Mouse (Mus musculus) heart, postnatal 0 days (tissue): ENCODE data around the gene Asz1. TPM values are rescaled to one million over a fixed set of nuclear protein-coding genes. Genes with fewer than 3 reads are reported as not detected.

ENCODE experiments used
- ATAC-seq: fragments of 200-750 bp; cut with Nextera tagmentation; 2 replicates; pipeline ENCODE4 v1.8.0; 2017; ENCODE audit warnings: low read depth, moderate number of reproducible peaks, moderate library complexity; ENCODE audit not compliant: insufficient read depth
- DNase-seq: peaks from one replicate; pipeline ENCODE4 v3.0.0-alpha.2; 2016; ENCODE audit warnings: low spot score
- H3K27ac ChIP-seq: fragments of 300-500 bp; sonication (generic); 2 replicates; pipeline ENCODE4 v1.5.1; 2014; ENCODE audit warnings: low read depth, mild to moderate bottlenecking
- H3K27me3 ChIP-seq: fragments of 300-500 bp; sonication (generic); 2 replicates; pipeline ENCODE4 v1.6.1; 2014; ENCODE audit warnings: low read length, mixed read lengths; ENCODE audit not compliant: control insufficient read depth, insufficient read depth
- H3K36me3 ChIP-seq: fragments of 300-500 bp; sonication (generic); replicated peaks from 2 replicates; pipeline ENCODE4 v1.6.1; 2014; ENCODE audit warnings: low read length, mixed read lengths; ENCODE audit not compliant: control insufficient read depth, insufficient read depth
- H3K4me1 ChIP-seq: fragments of 300-500 bp; sonication (generic); 2 replicates; pipeline ENCODE4 v1.6.1; 2014; ENCODE audit warnings: antibody characterized with exemption; ENCODE audit not compliant: control insufficient read depth, insufficient read depth
- H3K4me2 ChIP-seq: fragments of 300-500 bp; sonication (generic); 2 replicates; pipeline ENCODE4 v1.6.1; 2014; ENCODE audit warnings: low read depth, mild to moderate bottlenecking, low read length, moderate library complexity
- H3K4me3 ChIP-seq: fragments of 300-500 bp; sonication (generic); 2 replicates; pipeline ENCODE4 v1.5.1; 2014; ENCODE audit warnings: low read depth, low read length
- H3K9ac ChIP-seq: fragments of 300-500 bp; sonication (generic); replicated peaks from 2 replicates; pipeline ENCODE4 v1.6.1; 2014; ENCODE audit warnings: low read depth, low read length, mixed read lengths
- H3K9me3 ChIP-seq: fragments of 300-500 bp; sonication (generic); replicated peaks from 2 replicates; pipeline ENCODE4 v1.6.1; 2016; ENCODE audit warnings: low read length; ENCODE audit not compliant: control insufficient read depth
- CTCF ChIP-seq: IDR thresholded peaks from 2 replicates; pipeline ENCODE4 v1.5.1; 2016; ENCODE audit warnings: antibody characterized with exemption, control low read depth, low read depth
- EP300 ChIP-seq: IDR thresholded peaks from 2 replicates; pipeline ENCODE4 v1.6.1; 2016; ENCODE audit warnings: antibody characterized with exemption, low read depth
- WGBS: fragments of 180-500 bp; shearing (Covaris S2); extraction: QIAGEN DNeasy Blood & Tissue Kit; methylation state at CpG from one replicate; pipeline ENCODE4 v1.1.7; 2014; 5-methylcytosine and 5-hydroxymethylcytosine counted together
- polyA plus RNA-seq: library from polyadenylated mRNA; unstranded; fragments of >200 nt; fragmentation: Nextera tagmentation; extraction: Ambion mirVana; gene quantifications from 2 replicates; pipeline ENCODE4 v1.2.1, GENCODE M21; 2015
- total RNA-seq: library from RNA; depleted of rRNA; stranded (reverse); fragments of >200 nt; gene quantifications from 2 replicates; pipeline ENCODE4 v1.2.3, GENCODE M21; 2014; ENCODE audit warnings: low replicate concordance

Gene Asz1
- total and polyA plus RNA-seq, 2 experiments from 2014 or later = not detected

- Histone ChIP-seq H3K36me3 (no peaks in the 10 kb centered on the region), H3K9ac (no peak overlapping the region), H3K9me3 (no peaks in the 10 kb centered on the region), H3K4me2 (no peak overlapping the region), H3K4me1 (no peaks in the 10 kb centered on the region), H3K4me3 (no peak overlapping the region), H3K27me3 (no peaks in the 10 kb centered on the region), H3K27ac (no peak overlapping the region)
- ATAC-seq (no peak), DNase-seq (no peak)
- WGBS = 81% methylated on average over 5 of the region's 5 CpGs
- no peak for TF ChIP-seq EP300
- TF ChIP-seq CTCF = no peak
Observed at GRCm38 (mm10) chr6:18051702-18052101, 57.2 kb downstream of the Asz1 start.

GRCm38 (mm10) chr6:18044299-18044698 is 64.6 kb downstream of the Asz1 start:
- no peak for TF ChIP-seq EP300
- no peak for TF ChIP-seq CTCF
- Histone ChIP-seq H3K27ac (no peak overlapping the region), H3K27me3 (no peaks in the 10 kb centered on the region), H3K9me3 (no peaks in the 10 kb centered on the region), H3K4me3 (no peak overlapping the region), H3K9ac (no peak overlapping the region), H3K4me2 (no peak overlapping the region), H3K36me3 (no peaks in the 10 kb centered on the region), H3K4me1 (no peaks in the 10 kb centered on the region)
- WGBS = 66% methylated on average over 4 of the region's 4 CpGs
- no peak for DNase-seq
- no peak for ATAC-seq

GRCm38 (mm10) chr6:18043172-18043571 is 65.7 kb downstream of the Asz1 start:
- TF ChIP-seq EP300 (no peak), CTCF (no peak)
- no peak for ATAC-seq
- H3K27me3 ChIP-seq = no peaks in the 10 kb centered on the region
- no peak overlapping the region for H3K4me3 ChIP-seq
- H3K9me3 ChIP-seq = no peaks in the 10 kb centered on the region
- H3K36me3 ChIP-seq = no peaks in the 10 kb centered on the region
- 79% methylated on average over 5 of the region's 5 CpGs for WGBS
- DNase-seq = no peak
- no peaks in the 10 kb centered on the region for H3K4me1 ChIP-seq
- H3K27ac ChIP-seq = no peak overlapping the region
- no peak overlapping the region for H3K9ac ChIP-seq
- H3K4me2 ChIP-seq = no peak overlapping the region

GRCm38 (mm10) chr6:18032271-18032670 is 76.6 kb downstream of the Asz1 start:
- no peak overlapping the region for H3K9ac ChIP-seq
- 33% methylated on average over 6 of the region's 6 CpGs for WGBS

GRCm38 (mm10) chr6:18031509-18032010 is 77.3 kb downstream of the Asz1 start:
- Histone ChIP-seq H3K36me3 (no peaks in the 10 kb centered on the region), H3K27me3 (peaks cover 36% of the 10 kb centered on the region), H3K9me3 (no peaks in the 10 kb centered on the region), H3K4me1 (peaks cover 12% of the 10 kb centered on the region; the same call in 1 of the 2 replicates), H3K4me2 (peak overlapping the region; percentile 85), H3K27ac (no peak overlapping the region), H3K9ac (no peak overlapping the region), H3K4me3 (peak overlapping the region; percentile 53)
- TF ChIP-seq EP300 (no peak), CTCF (no peak)
- 1% methylated on average over 27 of the region's 29 CpGs for WGBS
- DNase-seq = peak; percentile 49
- peak; percentile 86 for ATAC-seq

More at GRCm38 (mm10) chr6:18032271-18032670, 76.6 kb downstream of the Asz1 start:
- H3K27ac ChIP-seq = no peak overlapping the region
- no peaks in the 10 kb centered on the region for H3K9me3 ChIP-seq
- TF ChIP-seq CTCF (no peak), EP300 (no peak)
- H3K36me3 ChIP-seq = no peaks in the 10 kb centered on the region
- peaks cover 36% of the 10 kb centered on the region for H3K27me3 ChIP-seq
- peak overlapping the region; percentile 85 for H3K4me2 ChIP-seq
- peaks cover 12% of the 10 kb centered on the region; the same call in 1 of the 2 replicates for H3K4me1 ChIP-seq
- ATAC-seq = no peak
- peak overlapping the region; percentile 53 for H3K4me3 ChIP-seq
- no peak for DNase-seq

GRCm38 (mm10) chr6:18030868-18031508 is 77.9 kb downstream of the Asz1 start:
- WGBS = 6% methylated on average over 12 of the region's 12 CpGs
- H3K4me2 ChIP-seq = peak overlapping the region; percentile 85
- no peak overlapping the region for H3K27ac ChIP-seq
- peaks cover 12% of the 10 kb centered on the region; the same call in 1 of the 2 replicates for H3K4me1 ChIP-seq
- H3K27me3 ChIP-seq = peaks cover 36% of the 10 kb centered on the region
- H3K36me3 ChIP-seq = no peaks in the 10 kb centered on the region
- H3K4me3 ChIP-seq = peak overlapping the region; percentile 53
- TF ChIP-seq EP300 (no peak), CTCF (no peak)
- no peak overlapping the region for H3K9ac ChIP-seq
- DNase-seq = peak; percentile 26
- ATAC-seq = peak; percentile 21; the same call in 1 of the 2 replicates
- no peaks in the 10 kb centered on the region for H3K9me3 ChIP-seq
